Mouse (Mus musculus) urinary bladder, postnatal 25 days (tissue): ENCODE data around the gene Eef2k.
"Not testable (repeated sequence)": the region's sequence is repeated elsewhere in the genome, so short reads cannot be mapped to it uniquely, and the experiment has no call there.

Experiments
- DNase-seq: peaks from one replicate; pipeline ENCODE4 v3.0.0; 2022; ENCODE audit warnings: low spot score

Gene Eef2k

DNA sequence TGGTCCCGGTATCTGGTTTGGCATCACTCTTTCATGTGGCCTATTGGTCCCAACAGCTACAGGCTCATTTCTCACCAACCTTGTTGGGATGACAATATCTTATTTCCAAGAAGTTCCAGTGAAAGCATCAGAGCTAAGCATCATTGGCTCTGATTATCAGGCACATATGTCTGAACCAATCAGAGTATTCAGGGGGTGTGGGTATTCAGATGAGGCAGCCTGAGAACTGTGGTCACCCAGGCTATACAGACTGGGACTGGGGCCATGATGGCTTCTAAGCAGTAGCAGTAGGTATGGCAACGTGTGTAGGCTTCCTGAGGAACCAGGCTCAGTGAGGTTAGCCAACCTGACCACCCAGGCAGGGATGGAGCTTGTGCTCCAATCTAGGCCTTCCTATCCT is 38.8 kb downstream of the Eef2k start:
- DNase-seq, result no peak

GRCm38 (mm10) chr7:120882674-120883073 is 40.0 kb downstream of the Eef2k start:
- DNase-seq, result no peak

GRCm38 (mm10) chr7:120883523-120884290 is 41.1 kb downstream of the Eef2k start:
- no peak for DNase-seq

GRCm38 (mm10) chr7:120884746-120885145 is 42.1 kb downstream of the Eef2k start:
- no peak for DNase-seq

DNA sequence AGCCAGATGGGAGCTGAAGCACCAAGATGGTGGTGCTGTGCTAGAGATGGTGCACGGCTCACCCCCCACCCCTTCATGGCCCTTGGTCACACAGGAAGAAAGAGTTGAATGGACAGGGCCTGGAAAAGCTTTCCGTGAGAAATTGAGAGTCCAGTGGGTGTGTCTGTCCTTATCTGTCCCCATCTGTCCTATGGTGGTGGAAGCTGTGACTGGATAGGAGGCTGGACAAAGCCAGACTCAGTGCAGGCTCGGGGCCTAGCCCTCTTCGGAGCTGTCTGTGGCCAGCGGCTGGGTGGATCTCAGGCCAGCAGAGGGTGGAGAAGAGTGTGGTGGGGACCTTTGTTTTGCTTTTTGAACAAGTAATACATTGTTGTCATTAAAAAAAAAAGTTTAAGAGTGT is 50.5 kb downstream of the Eef2k start:
- no peak for DNase-seq

GRCm38 (mm10) chr7:120897054-120897453 is 54.4 kb downstream of the Eef2k start:
- DNase-seq, result no peak

- DNase-seq, result no peak
These were observed 55.2 kb downstream of the Eef2k start for GRCm38 (mm10) chr7:120897711-120898335.

DNA sequence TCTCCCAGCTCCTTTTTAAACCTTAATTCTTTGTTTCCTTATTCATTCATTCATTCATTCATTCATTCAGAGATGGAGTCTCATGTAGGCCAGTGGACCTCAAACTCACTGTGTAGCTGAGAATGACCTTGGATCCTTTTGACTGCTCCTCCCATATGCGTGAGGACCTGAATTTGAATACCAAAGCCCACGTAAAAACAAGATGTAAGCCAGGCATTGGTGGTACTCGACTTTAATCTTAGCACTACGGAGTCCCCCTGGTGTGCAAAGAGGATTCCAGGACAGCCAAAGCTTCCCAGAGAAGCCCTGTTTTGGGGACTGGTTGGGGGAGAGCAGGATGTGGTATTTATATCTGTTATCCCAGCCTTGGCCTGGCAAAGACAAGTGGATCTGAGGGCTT is 57.6 kb downstream of the Eef2k start:
- no peak for DNase-seq

GRCm38 (mm10) chr7:120901701-120902100 is 59.1 kb downstream of the Eef2k start:
- no peak for DNase-seq

GRCm38 (mm10) chr7:120902931-120903330 is 60.3 kb downstream of the Eef2k start:
- no peak for DNase-seq

- DNase-seq, result not testable (repeated sequence)
These were observed 67.5 kb downstream of the Eef2k start for GRCm38 (mm10) chr7:120910172-120910571.

DNA sequence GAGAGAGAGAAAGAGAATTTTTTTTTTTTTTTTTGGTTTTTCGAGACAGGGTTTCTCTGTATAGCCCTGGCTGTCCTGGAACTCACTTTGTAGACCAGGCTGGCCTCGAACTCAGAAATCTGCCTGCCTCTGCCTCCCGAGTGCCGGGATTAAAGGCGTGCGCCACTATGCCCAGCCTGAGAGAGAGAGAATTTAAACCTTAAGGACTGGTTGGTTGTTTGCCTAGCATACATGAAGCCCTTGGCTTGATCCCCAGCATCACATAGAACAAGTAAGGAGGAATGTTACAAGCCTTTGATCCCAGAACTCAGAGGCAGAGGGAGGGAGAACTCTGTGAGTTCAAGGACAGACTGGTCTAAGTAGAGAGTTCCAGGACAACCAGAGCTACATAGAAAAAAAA is 68.6 kb downstream of the Eef2k start:
- not testable (repeated sequence) for DNase-seq

DNA sequence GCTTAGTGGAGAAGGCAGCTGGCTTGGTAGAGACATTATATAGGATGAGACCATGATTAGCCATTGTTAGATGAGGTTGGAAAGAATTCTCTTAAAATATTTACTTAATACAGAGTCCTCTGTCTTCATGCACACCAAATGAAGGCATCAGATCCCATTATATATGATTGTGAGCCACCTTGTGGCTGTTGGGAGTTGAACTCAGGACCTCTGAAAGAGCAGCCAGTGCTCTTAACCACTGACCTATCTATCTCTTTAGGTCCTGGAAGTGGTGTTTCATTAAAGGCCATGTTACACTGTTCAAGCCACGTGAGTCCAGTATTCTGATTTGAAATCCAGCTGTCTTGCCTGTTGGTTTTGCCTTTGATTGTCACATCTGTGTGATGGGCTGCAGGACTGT is 70.7 kb downstream of the Eef2k start:
- DNase-seq, result no peak

- DNase-seq, result no peak
These were observed 73.7 kb downstream of the Eef2k start for GRCm38 (mm10) chr7:120916262-120916875.

GRCm38 (mm10) chr7:120917279-120917591 is 74.6 kb downstream of the Eef2k start:
- no peak for DNase-seq

GRCm38 (mm10) chr7:120917592-120918461 is 75.2 kb downstream of the Eef2k start, which contains the start of gene Polr3e:
TSS of gene Polr3e (plus strand) at chr7:120917744.
- DNase-seq, result peak; percentile 99

GRCm38 (mm10) chr7:120918526-120918962 is 75.9 kb downstream of the Eef2k start:
- peak; percentile 39 for DNase-seq

- no peak for DNase-seq
These were observed 90.5 kb downstream of the Eef2k start for GRCm38 (mm10) chr7:120933110-120933509.

DNA sequence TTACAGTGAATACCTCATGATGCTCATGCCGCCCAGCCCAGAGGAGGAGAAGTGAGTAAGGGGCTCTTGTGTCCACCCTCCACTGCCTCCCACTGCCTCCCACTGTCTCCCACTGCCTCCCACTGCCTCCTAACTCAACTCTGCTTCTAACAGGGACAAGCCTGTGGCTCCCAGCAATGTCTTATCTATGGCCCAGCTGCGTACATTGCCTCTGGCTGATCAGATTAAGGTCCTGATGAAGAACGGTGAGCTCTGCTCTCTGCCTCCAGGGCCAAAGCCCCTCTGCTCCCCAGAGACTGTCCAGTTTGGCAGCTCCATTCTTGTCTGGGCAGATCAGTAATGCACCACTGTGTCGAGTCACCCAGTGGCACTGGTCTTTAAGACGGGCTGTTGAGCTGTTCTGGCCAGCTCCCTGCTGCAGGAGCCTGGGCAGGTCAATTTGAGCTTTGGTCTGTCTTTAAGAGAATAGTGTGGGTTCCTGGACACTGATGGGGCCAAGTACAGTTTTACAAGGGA is 91.1 kb downstream of the Eef2k start:
- no peak for DNase-seq

DNA sequence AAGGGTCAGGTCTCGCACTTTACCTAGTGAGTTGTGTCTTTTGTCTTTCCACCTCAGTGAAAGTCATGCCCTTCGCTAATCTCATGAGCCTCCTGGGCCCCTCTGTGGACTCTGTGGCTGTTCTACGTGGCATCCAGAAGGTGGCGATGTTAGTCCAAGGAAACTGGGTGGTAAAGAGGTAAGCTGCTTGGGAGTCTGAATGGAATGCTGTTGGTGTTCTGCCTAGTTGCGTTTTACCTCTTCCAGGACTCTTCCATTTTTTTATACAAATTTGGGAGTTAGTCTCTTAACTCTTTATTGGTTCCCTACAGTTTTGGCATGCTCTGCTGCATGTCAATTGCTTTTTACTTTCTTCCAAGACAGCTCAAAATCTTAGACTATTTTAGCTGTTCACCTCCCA is 92.1 kb downstream of the Eef2k start:
- peak; percentile 42 for DNase-seq

DNA sequence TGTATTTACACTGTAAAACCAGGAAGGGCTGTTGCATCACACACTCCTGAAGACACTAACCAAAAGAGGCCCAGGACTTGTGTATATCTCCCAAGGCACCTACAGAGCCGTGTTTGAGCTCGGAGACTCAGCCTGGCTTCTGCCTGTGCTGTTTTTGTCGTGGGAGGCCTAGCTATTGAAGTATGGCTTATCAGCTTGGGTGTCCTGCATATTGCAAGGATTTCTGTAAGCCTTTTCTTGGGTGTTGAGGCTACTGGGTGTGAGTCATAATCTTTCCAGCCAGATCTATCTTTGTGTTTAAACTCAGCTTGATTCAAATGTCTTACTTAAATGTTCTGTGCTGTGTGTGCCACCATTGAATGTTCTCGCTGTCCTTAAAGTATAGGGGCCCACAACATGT is 93.9 kb downstream of the Eef2k start:
- no peak for DNase-seq

DNA sequence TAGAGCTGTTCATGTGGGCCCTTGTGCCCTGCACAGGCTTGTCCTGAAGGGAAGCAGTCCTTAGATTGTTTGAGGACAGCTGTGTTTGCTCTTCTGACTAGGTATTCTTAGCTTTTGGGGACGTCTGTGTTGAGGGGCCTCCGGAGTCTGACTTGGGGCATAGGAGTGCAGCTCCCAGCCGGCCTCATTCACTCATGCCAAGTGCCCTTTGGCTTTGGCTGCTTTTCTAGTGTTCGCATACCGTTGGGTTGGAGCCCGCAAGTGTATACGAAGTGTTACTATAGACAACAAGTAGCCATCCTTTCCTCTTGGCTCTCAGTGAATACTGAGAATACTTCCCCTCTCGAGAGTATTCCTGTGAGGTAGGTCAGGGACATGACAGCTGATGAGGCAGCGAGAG is 95.6 kb downstream of the Eef2k start:
- no peak for DNase-seq
